Mouse (Mus musculus) stomach, postnatal 0 days (tissue): ENCODE measurements around the gene Ap4e1.

Experiments
- CTCF ChIP-seq: IDR thresholded peaks from 2 replicates; pipeline ENCODE4 v1.5.1; 2016; ENCODE audit warnings: antibody characterized with exemption, low read depth, mild to moderate bottlenecking, moderate library complexity
- EP300 ChIP-seq: optimal IDR thresholded peaks from 2 replicates; pipeline ENCODE3; 2016; ENCODE audit warnings: antibody characterized with exemption

DNA sequence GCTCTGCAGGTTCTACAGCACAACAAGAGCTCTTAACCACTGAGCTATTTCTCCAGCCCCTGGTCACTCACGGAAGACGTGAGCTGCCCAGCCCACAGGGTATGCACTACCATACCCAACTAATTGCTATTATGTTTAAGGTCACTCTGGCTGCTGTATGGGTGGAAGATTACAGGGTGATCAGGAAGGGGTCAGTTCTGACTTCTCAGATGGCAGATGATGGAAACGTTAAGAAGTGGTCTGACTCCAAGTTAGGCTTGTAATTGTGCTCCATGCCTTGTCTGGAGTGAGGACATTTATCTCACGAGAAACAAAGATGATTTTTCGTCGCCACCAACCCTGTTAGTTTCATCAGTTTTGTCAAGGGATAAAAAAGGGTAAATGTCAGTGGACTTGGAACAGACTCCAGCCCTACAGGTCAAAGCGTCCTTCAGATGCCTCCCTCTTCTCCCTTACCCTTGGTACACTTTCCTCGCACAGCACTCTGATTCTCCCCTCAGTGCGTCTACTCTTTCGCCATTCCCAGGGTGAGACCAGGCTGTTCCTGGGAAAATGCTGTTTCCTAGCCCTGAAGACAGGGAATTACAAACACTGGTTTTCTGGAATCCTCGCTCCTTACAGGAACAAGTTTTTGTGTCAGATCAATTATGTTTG is 61.4 kb downstream of the Ap4e1 start:
- TF ChIP-seq EP300 (no peak), CTCF (no peak)
